Mouse (Mus musculus) heart, postnatal 25 days (tissue): ENCODE measurements around the gene Adam11. TPM values are rescaled to one million over a fixed set of nuclear protein-coding genes. Genes with fewer than 3 reads are reported as not detected.
A peak's percentile ranks its signal among the peaks of the same experiment; 100 is the strongest.

ENCODE experiments used
- DNase-seq: peaks from one replicate; pipeline ENCODE4 v3.0.0; 2022; ENCODE audit warnings: low spot score
- intact Hi-C: fragments of 180-260 bp; cut with DNase I; formaldehyde crosslinking; loops from one replicate; pipeline ENCODE4 v1.15.1; 2025
- total RNA-seq, 2 experiments: library from RNA; stranded (reverse); gene quantifications; 2 replicates each; pipeline ENCODE4 v1.2.3; 2021

Adam11 gene
- total RNA-seq, 2 experiments from 2014 or later, result 3.8 to 4.1 TPM

DNA sequence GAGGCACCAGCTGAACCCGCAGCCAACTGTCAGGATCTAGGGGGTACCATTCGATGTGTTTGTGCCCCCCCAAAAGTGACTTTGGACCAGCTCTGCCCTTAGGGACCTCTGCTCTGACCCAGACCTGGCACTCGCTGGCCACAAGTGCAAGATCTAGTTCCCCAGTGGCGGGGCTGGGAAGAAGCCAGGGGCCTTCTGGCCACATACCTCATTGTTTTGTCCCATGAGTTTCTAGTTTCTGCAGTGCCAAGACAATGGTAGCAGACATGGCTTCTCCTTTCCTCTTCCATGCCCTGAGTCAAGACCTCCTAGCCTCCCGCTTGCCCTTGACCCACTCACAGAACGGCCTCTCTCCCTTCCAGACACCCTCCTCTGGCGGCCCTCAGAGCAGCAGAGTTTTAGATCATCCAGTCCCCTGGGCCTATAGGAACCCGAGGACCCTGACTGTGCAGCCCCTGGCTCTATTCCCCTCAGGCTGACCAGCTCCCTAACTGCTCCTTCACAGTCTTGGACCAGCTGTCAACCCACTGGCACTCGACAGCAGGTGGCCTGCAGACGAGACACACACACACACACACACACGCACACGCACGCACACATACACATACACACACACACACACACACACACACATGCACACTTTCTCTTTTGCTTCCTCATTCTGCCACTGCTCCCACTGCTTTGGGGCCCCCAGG is 8.2 kb upstream of the Adam11 start:
- DNase-seq, result no peak
- intact Hi-C loops, result no loop called here

DNA sequence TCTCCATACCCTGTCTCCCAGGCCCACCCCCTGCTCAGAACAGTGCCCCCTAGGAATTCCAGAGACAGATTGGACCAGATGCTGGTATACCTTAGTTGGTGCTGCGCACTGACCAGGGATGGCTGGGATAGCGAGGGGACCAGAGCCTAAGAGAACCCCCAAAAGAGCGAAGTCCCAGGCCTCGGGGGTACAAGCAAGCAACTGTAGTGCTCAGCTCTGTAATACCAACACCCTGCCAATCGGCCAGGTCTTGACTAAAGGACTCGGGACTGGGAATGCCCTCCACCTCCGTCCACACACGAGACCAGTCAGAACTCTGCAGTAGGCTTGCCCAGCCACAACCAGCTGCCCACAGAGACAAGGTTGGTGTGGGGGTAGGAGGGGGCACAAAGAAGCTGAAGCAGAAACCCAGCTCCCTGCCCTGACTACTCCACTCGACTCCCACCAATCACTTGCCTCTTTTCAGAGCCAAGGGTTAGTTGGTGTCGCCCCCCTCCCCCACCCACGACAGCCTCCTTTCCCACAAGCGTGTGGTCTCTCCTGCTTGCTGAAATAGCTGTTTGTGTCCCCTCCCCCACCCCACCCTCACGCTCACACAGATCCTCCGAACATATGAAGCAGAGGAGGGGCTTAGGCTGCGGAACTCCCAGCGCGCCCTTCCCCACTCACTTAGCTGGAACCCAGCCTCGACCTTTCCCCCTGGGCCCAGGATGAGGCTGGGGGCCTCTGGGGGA is 7.5 kb upstream of the Adam11 start:
- DNase-seq, result no peak
- intact Hi-C loops, result no loop called here

DNA sequence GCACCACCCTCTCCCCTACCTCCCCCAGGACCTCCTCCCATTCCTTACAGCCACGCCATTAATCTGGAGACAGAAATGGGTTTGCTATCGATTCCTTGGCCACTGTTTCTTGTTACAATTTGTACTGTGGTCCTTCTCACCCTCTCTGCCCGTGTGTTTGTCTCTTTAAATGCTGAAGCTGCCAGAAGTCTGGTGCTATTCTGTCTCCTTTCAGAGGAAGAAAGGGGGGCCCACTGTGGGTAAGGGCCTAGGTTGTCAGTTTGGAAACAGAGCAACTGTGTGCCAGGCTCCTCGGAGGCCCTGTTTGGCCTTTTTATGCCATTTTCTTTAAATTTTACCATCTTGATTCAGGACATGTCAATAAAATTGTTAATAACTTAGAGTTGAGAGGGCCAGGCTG is 6.8 kb upstream of the Adam11 start:
- intact Hi-C loops, result no loop called here
- no peak for DNase-seq

DNA sequence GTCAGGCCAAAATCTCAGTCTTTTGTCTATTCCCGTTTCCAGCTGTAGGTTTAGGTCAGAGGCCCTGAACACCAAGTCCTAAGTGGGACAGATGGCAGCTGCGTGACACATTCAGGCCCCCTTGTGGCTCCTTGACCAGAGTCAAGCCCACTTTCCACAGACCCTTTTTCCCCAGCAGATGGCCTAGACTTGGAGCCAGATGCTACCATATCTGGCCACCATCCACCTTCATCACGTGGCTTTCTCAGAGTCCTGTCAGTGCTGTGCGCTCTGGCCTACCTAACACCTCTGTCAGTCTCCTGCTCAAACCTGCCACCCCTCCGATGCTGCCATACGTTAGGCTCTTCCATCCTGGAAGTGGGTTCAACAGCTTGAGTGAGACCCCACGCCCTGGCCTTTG is 5.8 kb upstream of the Adam11 start:
- no peak for DNase-seq
- intact Hi-C loops, result no loop called here

DNA sequence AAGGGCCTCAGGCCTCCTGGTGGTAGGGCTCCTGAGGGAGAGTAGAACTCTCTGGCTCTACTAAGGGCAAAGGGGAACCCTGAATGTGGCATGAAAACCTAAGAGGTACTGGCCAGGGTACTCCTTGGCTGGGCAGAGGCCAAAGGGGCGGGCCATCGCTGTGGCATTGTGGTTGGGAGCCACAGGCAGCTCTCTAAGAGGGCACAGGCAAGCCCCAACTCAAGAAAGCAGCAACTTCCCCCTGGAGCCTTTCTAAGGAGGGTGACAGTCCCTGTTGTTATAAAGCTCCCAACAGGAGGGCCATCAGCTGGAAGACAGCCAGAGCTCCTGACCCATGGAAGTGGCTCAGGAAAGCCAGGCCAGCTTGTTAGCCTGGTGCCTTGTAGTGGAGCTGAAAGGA is 2.3 kb upstream of the Adam11 start:
- no peak for DNase-seq
- intact Hi-C loops, result no loop called here

DNA sequence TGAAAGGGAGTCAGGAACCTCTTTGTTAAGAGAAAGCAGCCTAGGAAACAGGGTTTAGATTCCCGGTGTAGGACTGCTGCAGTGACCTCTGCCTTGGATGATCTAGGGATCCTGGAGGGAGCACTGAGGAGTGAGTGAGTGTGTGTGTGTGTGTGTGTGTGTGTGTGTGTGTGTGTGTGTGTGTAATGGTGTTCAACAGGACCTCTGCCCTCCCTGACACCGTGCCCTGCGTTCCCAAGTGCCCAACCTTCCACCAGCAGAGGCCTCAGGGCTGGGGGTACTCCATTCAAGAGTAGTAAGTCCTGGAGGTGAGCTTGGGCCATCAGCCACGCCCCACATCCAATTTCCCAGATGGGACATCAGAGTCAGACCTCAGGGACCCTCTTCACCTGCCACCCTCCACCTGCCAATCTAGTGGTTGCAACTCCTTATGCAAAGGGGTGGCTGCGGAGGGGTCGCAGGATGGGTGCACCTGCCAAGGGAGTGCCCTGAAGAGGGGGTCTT is 382 bp upstream of the Adam11 start:
- DNase-seq, result no peak
- intact Hi-C loops, result no loop called here

DNA sequence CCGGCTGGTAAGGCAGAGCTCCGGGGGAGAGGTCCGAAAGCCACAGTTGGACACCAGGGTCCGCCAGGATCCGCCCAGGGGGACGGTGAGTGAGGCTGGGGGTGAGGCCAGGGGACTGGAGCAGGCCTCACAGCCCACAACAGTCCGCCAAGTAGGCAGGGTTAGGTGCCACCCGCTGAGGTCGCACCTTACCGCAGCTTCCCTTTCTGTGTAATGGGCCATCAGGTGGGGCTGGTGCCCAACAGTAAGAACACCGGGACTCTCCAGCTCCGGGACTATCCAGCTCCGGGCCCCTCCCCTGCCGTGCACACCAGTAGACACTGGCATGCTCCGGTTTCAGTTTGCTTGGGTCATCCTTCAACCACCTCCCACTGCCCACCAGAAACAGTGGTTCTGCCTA is 1.0 kb downstream of the Adam11 start:
- intact Hi-C loops, result no loop called here
- no peak for DNase-seq

DNA sequence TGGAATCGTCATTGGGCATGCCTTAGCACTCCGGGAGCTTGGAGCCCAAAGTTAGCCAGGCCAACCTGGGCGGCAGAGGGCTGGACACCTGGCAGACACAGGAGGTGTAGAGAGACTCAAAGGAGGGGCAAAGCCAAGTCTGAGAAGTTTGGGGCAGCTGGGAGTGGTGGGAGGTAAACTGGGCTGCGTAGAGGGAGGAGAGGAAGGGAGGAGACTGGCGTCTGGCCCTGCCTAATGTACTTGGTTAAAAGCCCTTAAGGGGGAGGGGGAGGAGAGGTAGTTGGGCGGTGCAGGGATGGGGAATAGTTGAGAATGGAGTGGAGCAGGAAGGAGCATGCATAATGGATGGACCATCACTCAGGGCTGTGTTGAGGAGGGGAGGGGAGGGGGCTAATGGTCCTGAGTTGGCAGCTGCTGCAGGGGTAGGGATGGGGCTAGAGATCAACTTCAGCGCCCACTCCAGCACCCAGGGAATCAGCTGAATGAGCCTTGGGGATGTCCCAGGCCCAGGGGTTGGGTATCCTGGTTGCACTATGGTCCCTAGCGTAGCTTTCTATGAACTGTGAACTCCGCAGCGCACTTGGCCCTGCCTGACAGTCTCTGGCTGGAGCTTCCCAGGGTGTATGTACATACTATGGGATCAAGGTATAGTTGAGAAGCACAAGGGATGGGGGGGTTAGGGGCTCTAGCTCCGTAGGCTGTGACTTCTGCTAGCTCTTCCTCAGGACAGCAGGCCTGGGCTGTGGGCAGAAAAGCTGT is 1.9 kb downstream of the Adam11 start:
- DNase-seq, result no peak
- intact Hi-C loops, result no loop called here

DNA sequence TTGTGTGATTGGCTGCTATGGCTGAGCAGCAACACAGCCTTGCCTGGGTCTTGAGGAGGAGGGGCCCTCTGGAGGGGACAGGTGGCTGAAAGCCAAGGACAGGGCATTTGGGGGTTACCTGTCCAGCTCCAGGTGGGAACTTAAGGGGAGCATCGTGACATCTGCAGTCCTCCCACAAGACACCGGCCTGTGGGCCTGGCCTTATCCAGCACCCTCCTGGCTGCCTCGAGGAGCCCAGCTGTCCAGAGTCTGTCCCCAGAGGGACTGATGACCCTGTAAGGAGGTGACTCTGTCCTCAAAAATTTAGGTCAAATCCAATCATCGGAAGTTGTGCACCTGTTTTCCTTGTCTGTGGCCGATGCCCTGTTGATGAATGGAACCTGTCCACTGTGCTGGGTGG is 4.2 kb downstream of the Adam11 start:
- no peak for DNase-seq
- intact Hi-C loops, result no loop called here

DNA sequence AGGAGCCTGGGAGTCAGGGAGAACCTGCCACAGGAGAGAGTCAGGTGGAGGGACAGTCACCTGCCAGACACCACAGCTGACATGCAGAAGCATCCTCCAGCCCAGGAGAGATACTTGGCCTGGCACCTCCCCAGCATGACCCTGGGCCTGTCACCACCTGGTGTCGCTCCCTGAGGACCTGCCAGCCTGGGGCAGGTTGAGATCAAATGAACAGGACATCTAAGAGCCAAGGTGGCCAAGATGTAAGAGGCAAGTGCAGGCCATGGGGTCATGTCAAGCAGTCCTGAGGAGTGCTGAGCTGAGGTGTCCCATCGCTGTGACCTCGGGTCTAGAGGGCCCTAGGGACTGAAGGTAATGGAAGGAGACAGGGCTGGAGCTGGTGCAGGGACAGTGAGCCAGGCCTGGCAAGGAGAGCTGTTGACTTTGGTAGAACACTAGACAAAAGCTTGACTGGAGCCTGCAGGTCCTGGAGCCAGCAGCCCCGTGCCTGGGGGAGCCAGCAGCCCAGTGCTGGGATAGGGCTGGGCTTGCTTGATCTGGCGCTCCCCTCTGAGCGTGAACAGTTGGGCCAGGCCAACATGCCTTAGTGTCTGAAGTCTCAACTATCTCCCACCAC is 5.9 kb downstream of the Adam11 start:
- intact Hi-C loops, result no loop called here
- no peak for DNase-seq

DNA sequence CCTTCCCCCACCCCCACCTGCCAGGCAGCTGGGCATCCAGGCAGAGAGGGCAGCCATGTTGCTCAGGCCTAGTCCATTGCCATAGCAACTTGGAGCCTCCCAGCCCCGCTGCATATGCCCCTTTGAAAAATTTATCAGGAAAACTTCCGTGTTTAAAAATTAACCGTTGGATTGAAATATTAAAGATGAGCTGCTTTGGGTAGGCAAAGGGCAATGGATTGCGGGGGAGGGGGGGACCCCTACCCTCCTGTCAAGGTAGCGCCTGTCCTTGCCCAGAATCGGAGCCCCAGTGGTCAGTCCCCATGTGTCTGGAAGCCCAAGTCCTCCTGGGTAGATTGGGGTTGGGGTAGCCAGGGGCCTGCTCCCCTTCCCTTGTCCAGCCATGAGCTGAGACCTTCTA is 7.9 kb downstream of the Adam11 start:
- intact Hi-C loops, result no loop called here
- DNase-seq, result no peak

DNA sequence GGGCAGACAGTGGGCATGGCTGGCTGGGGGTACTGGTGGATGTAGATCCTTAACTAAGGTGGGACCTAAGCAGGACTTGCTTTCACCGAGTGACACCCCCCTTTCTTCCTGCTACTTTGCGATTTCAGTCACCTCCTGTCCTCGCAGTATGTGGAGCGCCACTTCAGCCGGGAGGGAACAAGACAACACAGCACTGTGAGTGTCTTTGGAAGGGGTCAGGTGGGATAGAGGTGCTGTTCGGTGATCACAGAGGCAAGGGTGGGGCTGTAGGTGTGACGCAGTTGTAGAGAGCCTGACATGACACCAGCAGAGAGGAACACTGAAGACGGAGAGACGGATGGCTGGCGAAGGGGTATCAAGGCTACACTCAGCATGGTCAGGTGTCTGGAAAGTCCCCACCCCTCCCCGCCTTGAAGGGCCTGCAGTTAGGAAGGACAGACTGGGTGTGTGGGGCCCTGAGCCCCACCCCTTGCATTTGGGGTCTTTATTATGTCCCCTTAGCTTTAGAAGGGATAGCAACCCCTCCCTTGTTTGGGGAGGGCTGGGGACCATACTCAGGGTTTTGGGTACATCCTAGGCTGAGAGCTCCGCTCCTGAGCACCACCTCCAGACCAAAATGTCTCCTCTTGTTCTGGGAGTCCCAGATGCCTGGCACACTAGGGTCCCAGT is 8.9 kb downstream of the Adam11 start:
- DNase-seq, result no peak
- intact Hi-C loops, result loop anchor here (5.0 kb wide), 1 partner anchor 222 kb away; no protein-coding TSS in a partner anchor

DNA sequence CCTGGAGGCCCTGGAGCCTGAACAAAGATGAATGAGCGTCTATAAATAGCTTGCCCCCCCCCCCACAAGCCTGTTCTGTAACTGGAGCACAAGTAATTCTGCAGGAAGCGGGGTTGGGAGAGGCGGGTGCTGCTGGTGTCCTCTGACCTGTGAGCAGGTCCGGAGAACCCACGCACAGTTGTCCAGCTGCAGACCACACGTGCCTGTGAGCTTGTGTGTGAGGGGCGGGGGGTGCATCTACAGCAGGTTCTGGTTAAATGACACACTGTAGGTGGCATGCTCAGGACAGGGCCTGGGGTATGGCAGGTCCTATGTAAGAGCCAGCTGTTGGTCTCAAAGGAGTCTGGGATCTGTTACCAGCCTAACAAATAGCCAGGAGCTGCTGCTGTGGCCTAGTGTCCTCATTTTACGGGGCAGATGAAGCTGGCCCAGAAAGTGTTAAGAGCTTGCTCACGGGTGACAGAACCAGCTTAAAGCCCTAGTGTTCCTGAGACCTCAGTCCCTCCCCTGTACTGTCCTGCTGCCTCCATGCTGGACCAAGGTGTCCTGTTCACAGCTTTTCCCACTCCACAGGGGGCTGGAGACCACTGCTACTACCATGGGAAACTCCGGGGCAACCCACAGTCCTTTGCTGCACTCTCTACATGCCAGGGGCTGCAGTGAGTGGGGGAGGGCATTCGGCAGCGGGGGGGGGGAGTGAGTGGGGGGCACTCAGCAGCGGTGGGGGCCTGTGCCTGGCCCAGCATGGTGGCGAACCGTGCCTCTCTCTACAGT is 9.6 kb downstream of the Adam11 start:
- DNase-seq, result no peak
- intact Hi-C loops, result loop anchor here (5.0 kb wide), 1 partner anchor 221 kb away; no protein-coding TSS in a partner anchor

DNA sequence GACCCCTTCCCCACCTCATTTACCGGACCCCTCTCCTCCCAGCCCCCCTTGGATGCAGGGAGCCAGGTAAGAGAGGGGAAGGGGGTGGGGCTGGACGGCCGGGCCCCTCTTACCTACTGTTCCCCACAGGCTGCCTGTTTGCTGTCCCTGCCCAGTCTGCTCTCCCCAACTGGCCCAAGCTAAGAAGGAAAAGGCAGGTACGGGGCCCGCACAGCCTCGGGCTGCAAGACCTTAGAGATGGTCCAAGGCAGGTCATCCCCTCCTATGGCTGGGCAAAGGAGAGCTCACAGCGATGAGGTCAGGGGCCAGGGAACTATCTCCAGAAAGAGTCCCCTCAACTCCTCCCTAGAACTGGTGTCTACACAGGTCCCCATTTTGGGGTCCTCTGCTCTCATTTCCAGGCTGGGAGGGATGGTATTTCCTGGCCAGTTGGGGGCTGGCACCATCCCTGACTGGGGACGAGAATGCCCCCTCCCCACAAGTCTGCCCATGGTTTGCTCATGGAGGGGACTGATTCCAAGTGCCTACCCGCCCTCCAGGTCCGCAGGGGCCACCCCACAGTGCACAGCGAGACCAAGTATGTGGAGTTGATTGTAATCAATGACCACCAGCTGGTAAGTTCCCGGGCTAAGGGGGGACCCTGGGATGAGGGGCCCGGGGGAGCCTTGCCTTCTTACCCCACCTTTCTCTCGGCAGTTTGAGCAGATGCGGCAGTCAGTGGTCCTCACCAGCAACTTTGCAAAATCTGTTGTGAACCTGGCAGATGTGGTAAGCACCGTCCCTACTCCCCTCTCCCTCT is 10.9 kb downstream of the Adam11 start:
- intact Hi-C loops, result loop anchor here (5.0 kb wide), 1 partner anchor 220 kb away; no protein-coding TSS in a partner anchor
- no peak for DNase-seq

DNA sequence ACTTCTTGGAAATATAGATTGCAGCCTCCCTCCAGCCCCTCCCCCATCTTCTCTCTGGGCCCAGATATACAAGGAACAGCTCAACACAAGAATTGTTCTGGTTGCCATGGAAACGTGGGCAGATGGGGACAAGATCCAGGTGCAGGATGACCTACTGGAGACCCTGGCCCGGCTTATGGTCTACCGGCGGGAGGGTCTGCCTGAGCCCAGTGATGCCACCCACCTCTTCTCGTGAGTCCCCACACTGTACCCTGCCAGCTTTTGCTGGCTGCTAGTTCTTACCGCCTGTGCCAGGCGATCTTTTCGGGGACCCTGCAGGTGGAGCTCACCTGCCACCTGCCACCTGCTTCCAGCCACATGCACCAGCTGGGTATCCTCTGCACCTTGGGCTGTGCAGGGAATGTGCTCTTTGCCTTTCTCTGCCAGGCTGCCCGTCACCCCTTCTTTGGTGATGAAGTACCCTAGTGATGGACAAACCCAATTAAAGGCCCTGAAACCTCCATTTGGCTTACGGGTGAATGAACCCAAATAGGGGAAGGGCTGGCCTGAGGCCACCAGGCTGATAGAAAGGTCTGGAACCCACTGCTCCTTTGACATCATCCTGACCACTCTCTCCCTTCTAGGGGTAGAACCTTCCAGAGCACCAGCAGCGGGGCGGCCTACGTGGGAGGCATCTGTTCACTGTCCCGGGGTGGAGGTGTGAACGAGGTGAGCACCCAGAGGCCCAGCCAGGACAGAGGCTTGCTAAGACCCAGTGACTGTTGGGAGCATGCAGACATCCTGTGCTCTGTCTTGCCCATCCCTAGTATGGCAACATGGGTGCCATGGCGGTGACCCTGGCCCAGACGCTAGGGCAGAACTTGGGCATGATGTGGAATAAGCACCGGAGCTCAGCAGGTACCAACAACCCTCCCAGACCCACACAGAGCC is 11.8 kb downstream of the Adam11 start:
- no peak for DNase-seq
- intact Hi-C loops, result loop anchor here (5.0 kb wide), 1 partner anchor 219 kb away; no protein-coding TSS in a partner anchor

DNA sequence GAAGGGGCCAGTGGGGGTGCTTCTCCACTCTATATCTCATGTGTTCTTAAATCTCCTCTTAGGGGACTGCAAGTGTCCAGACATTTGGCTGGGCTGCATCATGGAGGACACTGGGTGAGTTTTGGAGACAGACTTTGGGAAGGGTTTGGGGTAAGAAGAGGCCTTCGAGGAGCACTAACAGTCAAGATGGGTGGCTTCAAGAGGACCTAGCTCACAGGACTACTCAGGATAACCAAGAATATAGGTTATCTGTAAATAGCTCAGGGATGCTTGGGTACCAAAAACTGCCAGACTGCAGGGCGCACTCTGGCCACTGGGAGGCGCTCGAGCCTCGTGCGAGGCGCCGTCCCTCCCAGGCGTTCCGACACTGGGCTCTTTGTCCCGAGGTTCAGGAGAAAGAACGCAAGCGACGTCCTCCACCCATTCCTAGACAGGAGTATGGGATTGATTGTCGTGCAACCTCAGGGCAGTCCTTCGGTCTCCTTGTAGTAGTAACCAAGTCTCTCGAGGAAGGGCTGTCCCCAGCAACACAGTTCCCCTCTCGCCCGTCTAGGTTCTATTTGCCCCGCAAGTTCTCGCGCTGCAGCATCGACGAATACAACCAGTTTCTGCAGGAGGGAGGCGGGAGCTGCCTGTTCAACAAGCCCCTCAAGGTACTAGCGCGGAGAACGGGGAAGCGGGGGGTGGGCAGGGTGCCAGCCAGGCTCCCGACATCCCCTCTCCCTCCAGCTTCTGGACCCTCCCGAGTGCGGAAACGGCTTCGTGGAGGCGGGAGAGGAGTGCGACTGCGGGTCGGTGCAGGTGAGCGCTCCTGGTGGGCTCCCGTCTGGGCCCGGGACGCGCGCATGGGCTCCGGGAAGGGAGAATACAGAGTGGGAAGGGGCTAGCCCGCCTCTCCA is 12.7 kb downstream of the Adam11 start:
- intact Hi-C loops, result loop anchor here (1.0 to 5.0 kb wide), 2 partner anchors 90 to 218 kb away; no protein-coding TSS in a partner anchor
- DNase-seq, result peak; percentile 63
